Mouse (Mus musculus) regulatory T cell (primary cell): Measurements from ENCODE around the gene Sft2d2.

Experiments used
- in situ Hi-C: fragments of 300-600 bp; cut with MboI, MseI; formaldehyde crosslinking; loops from one replicate; pipeline ENCODE4 v1.15.1; 2025; ENCODE audit warnings: high pct_unique_total_duplicates

The Sft2d2 gene

GRCm38 (mm10) chr1:165140227-165140626, 54.0 kb downstream of the Sft2d2 start:
- in situ Hi-C loops, result no loop called here

- in situ Hi-C loops, result no loop called here
Measured at GRCm38 (mm10) chr1:165133858-165134257, 60.4 kb downstream of the Sft2d2 start.

GRCm38 (mm10) chr1:165133279-165133678, 61.0 kb downstream of the Sft2d2 start:
- in situ Hi-C loops, result no loop called here

GRCm38 (mm10) chr1:165132187-165132877, 61.9 kb downstream of the Sft2d2 start:
- in situ Hi-C loops, result no loop called here

GRCm38 (mm10) chr1:165129573-165129972, 64.7 kb downstream of the Sft2d2 start:
- in situ Hi-C loops, result loop anchor here (5.0 kb wide), 1 partner anchor 812 kb away; no protein-coding TSS in a partner anchor
